Mouse (Mus musculus): ENCODE measurements around the gene Sh3glb2. TPM values are rescaled to one million over a fixed set of nuclear protein-coding genes. Genes with fewer than 3 reads are reported as not detected.

The Sh3glb2 gene
- polyA plus RNA-seq, 1 experiment from 2014 or later, result 80.3 TPM

GRCm38 (mm10) chr2:30327276-30327675 lies 31.9 kb downstream of the Sh3glb2 start:
- Histone ChIP-seq H3K27ac (no peak overlapping the region), H3K4me2 (no peak overlapping the region), H3K36me3 (peaks cover 93% of the 10 kb centered on the region), H3K9ac (no peak overlapping the region), H3K4me1 (no peaks in the 10 kb centered on the region), H3K9me3 (no peaks in the 10 kb centered on the region), H3K27me3 (no peaks in the 10 kb centered on the region), H3K4me3 (no peak overlapping the region)
- ATAC-seq (ENCODE audit: borderline replicate concordance, extremely low read depth, low FRiP score, low TSS enrichment), result no peak
- 82% methylated on average over 7 of the region's 7 CpGs for WGBS

GRCm38 (mm10) chr2:30325296-30325695 lies 33.8 kb downstream of the Sh3glb2 start:
- Histone ChIP-seq H3K4me2 (no peak overlapping the region), H3K4me1 (no peaks in the 10 kb centered on the region), H3K27me3 (no peaks in the 10 kb centered on the region), H3K27ac (no peak overlapping the region), H3K36me3 (peaks cover 91% of the 10 kb centered on the region), H3K9ac (no peak overlapping the region), H3K4me3 (no peak overlapping the region), H3K9me3 (no peaks in the 10 kb centered on the region)
- 88% methylated on average over 5 of the region's 5 CpGs for WGBS
- ATAC-seq (ENCODE audit: borderline replicate concordance, extremely low read depth, low FRiP score, low TSS enrichment), result no peak

DNA sequence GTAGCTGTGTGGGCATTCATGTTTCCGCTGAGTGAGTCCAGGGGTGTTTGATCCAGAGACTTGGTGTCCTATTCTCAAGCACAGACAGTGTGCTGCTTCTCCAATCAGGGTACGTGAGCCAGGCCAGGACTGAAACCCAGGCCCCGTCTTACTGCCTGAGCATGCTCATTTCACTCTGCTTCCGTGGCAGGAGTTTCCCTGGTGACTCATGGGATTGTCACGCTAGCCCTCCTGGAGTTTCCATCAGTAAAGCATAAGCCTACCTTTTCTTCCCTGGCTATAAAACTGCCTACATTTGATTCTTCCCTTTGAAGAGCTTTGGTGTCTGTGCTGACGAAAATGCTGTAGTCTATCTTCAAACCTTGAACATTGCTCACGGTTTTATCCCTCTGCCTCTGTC lies 36.0 kb downstream of the Sh3glb2 start:
- Histone ChIP-seq H3K4me1 (no peaks in the 10 kb centered on the region), H3K27me3 (no peaks in the 10 kb centered on the region), H3K27ac (no peak overlapping the region), H3K4me2 (no peak overlapping the region), H3K36me3 (peaks cover 80% of the 10 kb centered on the region), H3K4me3 (no peak overlapping the region), H3K9ac (no peak overlapping the region), H3K9me3 (no peaks in the 10 kb centered on the region)
- ATAC-seq (ENCODE audit: borderline replicate concordance, extremely low read depth, low FRiP score, low TSS enrichment), result no peak
- 94% methylated on average over 7 of the region's 7 CpGs for WGBS

DNA sequence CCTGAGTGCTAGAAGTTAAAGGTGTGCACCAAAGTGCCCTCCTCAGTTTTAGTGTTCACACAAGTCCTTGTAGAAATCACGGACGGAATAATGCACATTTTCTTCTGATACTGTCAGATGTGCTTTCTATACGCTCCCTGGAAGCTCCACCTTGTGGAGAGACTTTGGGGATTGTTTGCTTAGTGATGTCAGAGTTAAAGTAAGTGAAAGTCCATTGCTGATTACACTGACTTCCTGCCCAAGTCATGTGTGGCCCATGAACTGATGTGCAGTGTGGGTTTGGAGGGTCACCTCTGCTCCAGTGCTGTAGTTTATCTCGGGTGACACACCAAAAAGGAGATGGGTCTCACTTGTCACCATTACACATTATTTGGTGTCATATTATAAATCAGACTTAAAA lies 39.9 kb downstream of the Sh3glb2 start:
- no peaks in the 10 kb centered on the region for H3K9me3 ChIP-seq
- peaks cover 81% of the 10 kb centered on the region for H3K36me3 ChIP-seq
- no peak overlapping the region for H3K9ac ChIP-seq
- WGBS, result 64% methylated on average over 4 of the region's 4 CpGs
- no peak for ATAC-seq (ENCODE audit: borderline replicate concordance, extremely low read depth, low FRiP score, low TSS enrichment)
- no peak overlapping the region for H3K4me2 ChIP-seq
- no peaks in the 10 kb centered on the region for H3K27me3 ChIP-seq
- H3K4me1 ChIP-seq, result no peaks in the 10 kb centered on the region
- H3K27ac ChIP-seq, result no peak overlapping the region
- H3K4me3 ChIP-seq, result no peak overlapping the region

DNA sequence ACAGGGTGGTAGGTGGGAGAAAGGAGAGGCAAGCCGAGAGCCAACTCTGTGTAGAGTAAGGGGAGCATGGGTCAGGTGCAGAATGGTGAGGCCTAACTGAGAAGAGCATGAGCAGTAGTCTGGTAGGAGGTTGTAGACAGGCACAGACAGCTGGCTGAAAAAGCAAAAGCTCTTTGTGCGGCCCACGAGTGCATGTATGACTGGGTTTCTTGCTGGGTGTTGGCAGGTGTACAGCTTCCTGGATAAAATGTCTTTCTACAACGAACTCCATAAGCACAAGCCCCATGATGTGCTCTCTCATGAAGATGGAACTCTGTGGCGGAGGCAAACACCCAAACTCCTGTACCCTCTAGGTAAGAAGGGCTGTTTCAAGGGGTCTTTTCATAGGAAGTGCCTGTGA lies 42.2 kb downstream of the Sh3glb2 start:
- peaks cover 78% of the 10 kb centered on the region for H3K36me3 ChIP-seq
- no peaks in the 10 kb centered on the region for H3K27me3 ChIP-seq
- H3K27ac ChIP-seq, result no peak overlapping the region
- no peaks in the 10 kb centered on the region for H3K9me3 ChIP-seq
- no peak for ATAC-seq (ENCODE audit: borderline replicate concordance, extremely low read depth, low FRiP score, low TSS enrichment)
- no peak overlapping the region for H3K4me2 ChIP-seq
- WGBS, result 91% methylated on average over 5 of the region's 5 CpGs
- H3K4me3 ChIP-seq, result no peak overlapping the region
- H3K4me1 ChIP-seq, result no peaks in the 10 kb centered on the region
- no peak overlapping the region for H3K9ac ChIP-seq

DNA sequence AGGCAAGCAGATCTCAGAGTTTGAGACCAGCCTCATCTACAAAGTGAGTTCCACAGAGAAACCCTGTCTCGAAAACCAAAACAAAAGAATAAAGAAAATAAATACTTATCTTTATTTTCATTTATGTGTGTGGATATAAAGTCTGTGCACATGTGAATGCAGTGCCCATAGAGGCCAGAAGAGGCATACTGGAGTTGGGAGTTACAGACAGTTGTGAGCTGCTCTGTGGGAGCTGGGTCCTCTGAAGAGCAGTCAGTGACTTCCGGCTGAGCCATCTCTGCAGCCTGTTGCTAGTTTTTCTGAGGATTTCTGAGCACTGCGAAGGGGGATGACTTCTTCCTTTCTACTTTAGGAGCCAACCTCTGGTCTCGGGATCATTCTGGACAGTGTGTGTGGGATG lies 43.0 kb downstream of the Sh3glb2 start:
- Histone ChIP-seq H3K27me3 (no peaks in the 10 kb centered on the region), H3K4me1 (no peaks in the 10 kb centered on the region), H3K36me3 (peaks cover 75% of the 10 kb centered on the region), H3K9ac (no peak overlapping the region), H3K9me3 (no peaks in the 10 kb centered on the region), H3K27ac (no peak overlapping the region), H3K4me3 (no peak overlapping the region), H3K4me2 (no peak overlapping the region)
- WGBS, result 91% methylated on average over 4 of the region's 4 CpGs
- no peak for ATAC-seq (ENCODE audit: borderline replicate concordance, extremely low read depth, low FRiP score, low TSS enrichment)

- Histone ChIP-seq H3K4me1 (no peaks in the 10 kb centered on the region), H3K4me3 (no peak overlapping the region), H3K27ac (no peak overlapping the region), H3K27me3 (no peaks in the 10 kb centered on the region), H3K9ac (no peak overlapping the region), H3K36me3 (peaks cover 90% of the 10 kb centered on the region), H3K9me3 (no peaks in the 10 kb centered on the region), H3K4me2 (no peak overlapping the region)
- WGBS, result 94% methylated on average over 2 of the region's 2 CpGs
- no peak for ATAC-seq (ENCODE audit: borderline replicate concordance, extremely low read depth, low FRiP score, low TSS enrichment)
Observed at GRCm38 (mm10) chr2:30311481-30311880, 47.7 kb downstream of the Sh3glb2 start.

GRCm38 (mm10) chr2:30309351-30309750 lies 49.8 kb downstream of the Sh3glb2 start:
- Histone ChIP-seq H3K36me3 (peaks cover 90% of the 10 kb centered on the region), H3K4me2 (no peak overlapping the region), H3K27ac (no peak overlapping the region), H3K4me1 (no peaks in the 10 kb centered on the region), H3K27me3 (no peaks in the 10 kb centered on the region), H3K9ac (no peak overlapping the region), H3K4me3 (no peak overlapping the region), H3K9me3 (no peaks in the 10 kb centered on the region)
- WGBS, result 79% methylated on average over 3 of the region's 3 CpGs
- no peak for ATAC-seq (ENCODE audit: borderline replicate concordance, extremely low read depth, low FRiP score, low TSS enrichment)

GRCm38 (mm10) chr2:30306087-30306486 lies 53.0 kb downstream of the Sh3glb2 start:
- Histone ChIP-seq H3K4me2 (no peak overlapping the region), H3K27ac (no peak overlapping the region), H3K9me3 (no peaks in the 10 kb centered on the region), H3K4me1 (no peaks in the 10 kb centered on the region), H3K36me3 (peaks cover 95% of the 10 kb centered on the region), H3K4me3 (no peak overlapping the region), H3K27me3 (no peaks in the 10 kb centered on the region), H3K9ac (no peak overlapping the region)
- ATAC-seq (ENCODE audit: borderline replicate concordance, extremely low read depth, low FRiP score, low TSS enrichment), result no peak
- 86% methylated on average over 7 of the region's 7 CpGs for WGBS

- Histone ChIP-seq H3K27ac (no peak overlapping the region), H3K9me3 (no peaks in the 10 kb centered on the region), H3K36me3 (peaks cover 72% of the 10 kb centered on the region), H3K9ac (no peak overlapping the region), H3K4me1 (no peaks in the 10 kb centered on the region), H3K4me2 (no peak overlapping the region), H3K27me3 (no peaks in the 10 kb centered on the region), H3K4me3 (no peak overlapping the region)
- 85% methylated on average over 5 of the region's 5 CpGs for whole genome bisulfite sequencing
- no peak for ATAC-seq (ENCODE audit: borderline replicate concordance, extremely low read depth, low FRiP score, low TSS enrichment)
Observed at GRCm38 (mm10) chr2:30299966-30300365, 59.2 kb downstream of the Sh3glb2 start.

- no peak overlapping the region for H3K27ac ChIP-seq
Observed at GRCm38 (mm10) chr2:30299525-30299924, 59.6 kb downstream of the Sh3glb2 start.

More at GRCm38 (mm10) chr2:30299525-30299924, 59.6 kb downstream of the Sh3glb2 start:
- ATAC-seq (ENCODE audit: borderline replicate concordance, extremely low read depth, low FRiP score, low TSS enrichment), result no peak
- Histone ChIP-seq H3K4me3 (no peak overlapping the region), H3K9me3 (no peaks in the 10 kb centered on the region), H3K36me3 (peaks cover 67% of the 10 kb centered on the region), H3K9ac (no peak overlapping the region), H3K4me2 (no peak overlapping the region), H3K27me3 (no peaks in the 10 kb centered on the region), H3K4me1 (no peaks in the 10 kb centered on the region)
- 74% methylated on average over 3 of the region's 3 CpGs for WGBS

Data from lung, embryonic 15.5 days (tissue).